Mouse (Mus musculus): ENCODE data around the gene Olfr629. TPM values are rescaled to one million over a fixed set of nuclear protein-coding genes. Genes with fewer than 3 reads are reported as not detected.
A peak's percentile ranks its signal among the peaks of the same experiment; 100 is the strongest.
"Not testable (repeated sequence)": the region's sequence is repeated elsewhere in the genome, so short reads cannot be mapped to it uniquely, and the experiment has no call there.

Olfr629 gene
- total RNA-seq (2021), result not detected

- DNase-seq, result no peak
- intact Hi-C loops (cut with DNase I), result no loop called here
Observed at GRCm38 (mm10) chr7:103744843-103745242, at the start of gene Olfr629. Gene Olfr629 (minus strand): TSS chr7:103744943.

DNA sequence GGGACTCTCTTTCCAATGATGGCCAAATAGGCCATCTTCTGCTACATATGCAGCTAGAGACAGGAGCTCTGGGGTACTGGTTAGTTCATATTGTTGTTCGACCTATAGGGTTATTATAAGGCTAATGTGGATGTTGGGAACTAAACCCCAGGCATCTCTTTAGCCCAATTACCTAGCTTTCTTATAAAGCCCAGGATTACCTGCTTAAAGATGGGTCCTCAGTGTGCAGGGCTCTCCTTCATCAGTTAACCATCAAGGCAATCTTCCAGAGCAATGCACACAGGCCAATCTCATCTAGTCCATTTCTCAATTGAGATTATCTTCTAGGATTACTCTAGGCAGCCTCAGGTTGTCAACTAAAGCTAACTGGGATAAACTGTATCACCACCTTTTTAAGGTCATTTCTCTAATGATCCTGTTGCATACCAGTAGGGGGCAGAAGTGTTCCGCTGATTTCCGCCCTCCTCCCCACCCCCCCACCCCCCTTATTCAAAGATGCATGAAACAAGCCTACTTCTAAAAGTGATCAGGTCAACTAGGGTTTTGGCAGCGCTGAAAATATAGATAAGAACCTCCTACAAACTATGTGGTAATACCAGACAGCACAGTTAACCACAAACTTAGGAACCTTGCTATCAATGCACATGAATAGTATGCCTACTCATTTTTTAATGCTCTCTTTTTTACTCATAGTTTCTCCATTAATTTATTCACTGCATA, 48.1 kb upstream of the Olfr629 start:
- no peak for DNase-seq
- intact Hi-C loops (cut with DNase I), result loop anchor here (5.0 kb wide), 2 partner anchors 79 to 149 kb away; partner anchors contain the start of gene Olfr633

- no peak for DNase-seq
- intact Hi-C loops (cut with DNase I), result loop anchor here (5.0 kb wide), 2 partner anchors 81 to 151 kb away; partner anchors contain the start of gene Olfr633
Observed at GRCm38 (mm10) chr7:103791721-103792120, 47.0 kb upstream of the Olfr629 start, which contains the start of gene Olfr67. Gene Olfr67 (minus strand): TSS chr7:103791821.

GRCm38 (mm10) chr7:103779598-103779997, 34.9 kb upstream of the Olfr629 start, which contains the start of gene Olfr68:
Gene Olfr68 (minus strand): TSS chr7:103779698.
- DNase-seq, result no peak
- intact Hi-C loops (cut with DNase I), result no loop called here

- DNase-seq; intact Hi-C loops (cut with DNase I): not testable (repeated sequence)
Observed at GRCm38 (mm10) chr7:103777652-103778051, 32.9 kb upstream of the Olfr629 start.

GRCm38 (mm10) chr7:103771494-103771893, 26.8 kb upstream of the Olfr629 start, which contains the start of gene Olfr69:
Gene Olfr69 (minus strand): TSS chr7:103771594.
- intact Hi-C loops (cut with DNase I), result no loop called here
- no peak for DNase-seq

DNA sequence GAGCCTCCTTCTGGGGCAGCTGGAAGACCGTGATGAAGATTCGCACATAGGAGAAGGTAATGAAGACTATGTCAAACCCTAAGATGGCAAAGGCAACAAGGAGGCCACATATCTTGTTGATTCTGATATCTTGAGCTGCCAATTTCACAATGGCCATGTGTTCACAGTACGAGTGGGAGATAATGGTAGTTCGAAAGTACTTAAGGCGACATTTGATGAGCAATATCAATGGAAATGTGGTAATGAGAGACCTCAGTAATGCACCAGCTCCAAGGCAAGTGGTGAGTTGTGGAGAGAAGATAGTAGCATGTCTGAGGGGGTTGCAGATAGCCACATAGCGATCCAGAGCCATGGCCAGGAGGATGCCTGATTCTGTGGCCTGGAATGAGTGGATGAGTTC, 22.9 kb upstream of the Olfr629 start:
- intact Hi-C loops (cut with DNase I); DNase-seq: not testable (repeated sequence)

GRCm38 (mm10) chr7:103762212-103762611, 17.5 kb upstream of the Olfr629 start:
- intact Hi-C loops (cut with DNase I); DNase-seq: not testable (repeated sequence)

- DNase-seq, result no peak
- intact Hi-C loops (cut with DNase I), result no loop called here
Observed at GRCm38 (mm10) chr7:103757233-103757632, 12.5 kb upstream of the Olfr629 start, which contains the start of gene Olfr630. Gene Olfr630 (minus strand): TSS chr7:103757333.

- intact Hi-C loops (cut with DNase I), result no loop called here
- DNase-seq, result no peak
Observed at GRCm38 (mm10) chr7:103730074-103730473, 14.7 kb downstream of the Olfr629 start, which contains the start of gene Olfr628. Gene Olfr628 (plus strand): TSS chr7:103730374.

GRCm38 (mm10) chr7:103716398-103716797, 28.3 kb downstream of the Olfr629 start:
- intact Hi-C loops (cut with DNase I); DNase-seq: not testable (repeated sequence)

DNA sequence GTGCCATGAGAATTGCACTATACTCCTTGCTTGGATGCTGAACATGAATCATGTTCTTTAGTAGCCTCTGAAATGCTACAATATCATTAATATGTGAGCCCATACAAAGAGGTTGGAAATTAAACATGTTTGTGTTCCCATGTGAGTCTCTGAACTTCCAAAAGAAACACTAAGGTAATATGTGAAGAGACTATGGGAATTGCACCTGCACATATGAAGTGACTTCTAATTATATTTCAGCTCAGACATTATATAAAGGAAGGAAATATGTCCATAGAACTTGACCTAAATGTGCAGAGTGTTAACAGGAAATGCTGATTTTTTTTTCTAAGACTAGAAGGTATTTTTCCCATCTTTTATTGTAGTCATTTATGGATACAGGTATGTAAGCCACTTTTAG, 30.4 kb downstream of the Olfr629 start, which contains the start of gene Olfr243:
Olfr243 (plus strand) TSS at position 301 of the 400 bp plus-strand sequence.
- intact Hi-C loops (cut with DNase I), result no loop called here
- no peak for DNase-seq

DNA sequence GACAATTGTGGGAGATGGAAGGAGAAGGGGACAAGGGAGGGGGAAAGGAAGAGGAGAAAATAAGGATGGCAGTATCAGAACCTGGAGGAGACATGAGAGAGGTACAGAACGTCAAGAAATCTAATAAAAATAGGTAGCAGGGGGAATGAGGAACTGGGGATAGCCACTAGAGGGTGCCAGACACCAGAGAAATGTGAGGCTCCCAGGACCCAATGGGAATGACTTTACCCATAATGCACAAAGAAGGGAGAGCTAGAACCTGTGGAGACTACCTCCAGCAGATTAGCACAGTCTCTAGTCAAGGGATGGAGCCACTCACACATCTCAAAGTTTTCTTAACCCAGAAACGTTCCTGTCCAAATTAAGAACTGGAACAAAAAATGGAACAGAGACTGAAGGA, 32.7 kb downstream of the Olfr629 start:
- intact Hi-C loops (cut with DNase I), result no loop called here
- peak in 1 of 2 experiments; percentile 1 for DNase-seq

- intact Hi-C loops (cut with DNase I), result no loop called here
- DNase-seq, result no peak
Observed at GRCm38 (mm10) chr7:103699469-103699868, 45.3 kb downstream of the Olfr629 start.

Other genes starting within 250 kb of the Olfr629 start
- gene Olfr609, start 246.9 kb downstream of the Olfr629 start, total RNA-seq (2021), result not detected
- gene Olfr610, start 232.8 kb downstream of the Olfr629 start, total RNA-seq (2021), result not detected
- not detected for gene Olfr611, start 224.1 kb downstream of the Olfr629 start, total RNA-seq (2021)
- gene Olfr612, start 202.2 kb downstream of the Olfr629 start, total RNA-seq (2021), result not detected
- gene Olfr613, start 196.9 kb downstream of the Olfr629 start, total RNA-seq (2021), result not detected
- not detected for gene Olfr615, start 188.9 kb downstream of the Olfr629 start, total RNA-seq (2021)
- gene Olfr616, start 175.8 kb downstream of the Olfr629 start, total RNA-seq (2021), result not detected
- gene Olfr617, start 171.9 kb downstream of the Olfr629 start, total RNA-seq (2021), result not detected
- not detected for gene Olfr618, start 154.8 kb downstream of the Olfr629 start, total RNA-seq (2021)
- gene Olfr619, start 144.4 kb downstream of the Olfr629 start, total RNA-seq (2021), result not detected
- gene Olfr620, start 132.4 kb downstream of the Olfr629 start, total RNA-seq (2021), result not detected
- not detected for gene Olfr622, start 102.2 kb downstream of the Olfr629 start, total RNA-seq (2021)
- gene Olfr623, start 81.2 kb downstream of the Olfr629 start, total RNA-seq (2021), result not detected
- not detected for gene Olfr624, start 73.8 kb downstream of the Olfr629 start, total RNA-seq (2021)
- gene Olfr625-ps1, start 62.2 kb downstream of the Olfr629 start, total RNA-seq (2021), result not detected
- not detected for gene Olfr243, start 30.3 kb downstream of the Olfr629 start, total RNA-seq (2021)
- gene Olfr628, start 14.6 kb downstream of the Olfr629 start, total RNA-seq (2021), result not detected
- not detected for gene Olfr630, start 12.4 kb upstream of the Olfr629 start, total RNA-seq (2021)
- not detected for gene Olfr69, start 26.7 kb upstream of the Olfr629 start, total RNA-seq (2021)
- not detected for gene Olfr68, start 34.8 kb upstream of the Olfr629 start, total RNA-seq (2021)
- gene Olfr67, start 46.9 kb upstream of the Olfr629 start, total RNA-seq (2021), result not detected
- 1,000 to 10,000 TPM; 1,102 to 1,464 TPM for gene Hbb-bt, start 69.1 kb upstream of the Olfr629 start, total RNA-seq (2021)
- over 10,000 TPM in 1 of 2 experiments, 1,000 to 10,000 TPM in 1; 9,168 to 11,645 TPM for gene Hbb-bs, start 83.2 kb upstream of the Olfr629 start, total RNA-seq (2021)
- not detected for gene Hbb-bh2, start 95.6 kb upstream of the Olfr629 start, total RNA-seq (2021)
- not detected for gene Hbb-bh1, start 98.2 kb upstream of the Olfr629 start, total RNA-seq (2021)
- gene Hbb-y, start 108.3 kb upstream of the Olfr629 start, total RNA-seq (2021), result not detected
- gene Olfr66, start 141.3 kb upstream of the Olfr629 start, total RNA-seq (2021), result not detected
- not detected for gene Olfr64, start 149.5 kb upstream of the Olfr629 start, total RNA-seq (2021)
- gene Olfr65, start 158.5 kb upstream of the Olfr629 start, total RNA-seq (2021), result not detected
- not detected for gene Olfr631, start 183.9 kb upstream of the Olfr629 start, total RNA-seq (2021)
- not detected for gene Olfr632, start 189.4 kb upstream of the Olfr629 start, total RNA-seq (2021)
- gene Olfr633, start 199.5 kb upstream of the Olfr629 start, total RNA-seq (2021), result not detected
- not detected for gene Olfr635, start 226.2 kb upstream of the Olfr629 start, total RNA-seq (2021)

Data from heart, postnatal 36 days (tissue).